Mouse (Mus musculus): ENCODE measurements around the gene Nuak1.

The Nuak1 gene

DNA sequence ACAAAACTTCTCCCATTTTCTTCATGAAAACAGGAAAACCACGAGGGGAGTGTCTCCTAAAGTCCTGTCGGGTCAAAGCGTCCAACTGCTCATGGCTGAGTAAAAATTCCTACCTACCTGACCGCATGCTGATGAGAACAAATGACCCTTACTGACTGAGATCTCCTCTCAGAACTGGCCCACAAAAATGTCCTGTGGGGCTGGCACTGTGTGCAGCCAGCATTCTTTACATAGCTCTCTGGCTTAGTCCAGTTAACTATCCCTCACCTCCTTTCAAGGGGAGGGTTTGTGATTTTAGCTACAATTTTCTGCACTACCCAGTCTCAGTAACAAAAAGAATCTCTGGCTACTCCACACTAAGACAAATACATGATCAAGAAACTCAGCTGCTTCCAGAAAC, 100.9 kb downstream of the Nuak1 start:
- WGBS: 68% methylated on average over 4 of the region's 4 CpGs

DNA sequence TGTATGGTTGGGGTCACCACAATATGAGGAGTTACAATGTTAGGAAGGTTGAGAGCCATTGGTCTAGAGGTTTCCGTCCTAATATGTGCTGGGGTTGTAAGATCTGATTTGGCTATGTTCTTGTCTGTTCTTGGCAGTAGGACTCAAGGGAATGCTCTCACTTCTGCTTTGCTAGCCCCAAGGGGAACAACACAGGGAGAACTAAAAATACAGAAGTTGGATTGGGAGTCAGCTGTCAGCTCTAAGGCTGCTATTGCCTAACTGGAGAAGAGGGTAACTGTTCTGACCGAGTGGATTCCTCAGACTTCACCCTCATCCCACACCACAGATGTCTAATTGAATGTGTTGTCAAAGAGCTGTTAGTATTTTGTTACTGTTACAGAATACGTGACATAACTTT, 101.6 kb downstream of the Nuak1 start:
- 52% methylated on average over 3 of the region's 3 CpGs for WGBS

GRCm38 (mm10) chr10:84335441-84335840, 105.0 kb downstream of the Nuak1 start:
- 42% methylated on average over 4 of the region's 4 CpGs for WGBS

- 81% methylated on average over 7 of the region's 7 CpGs for WGBS
These were observed 110.6 kb downstream of the Nuak1 start for GRCm38 (mm10) chr10:84329822-84330221.

GRCm38 (mm10) chr10:84329336-84329735, 111.1 kb downstream of the Nuak1 start:
- WGBS: 93% methylated on average over 5 of the region's 5 CpGs

DNA sequence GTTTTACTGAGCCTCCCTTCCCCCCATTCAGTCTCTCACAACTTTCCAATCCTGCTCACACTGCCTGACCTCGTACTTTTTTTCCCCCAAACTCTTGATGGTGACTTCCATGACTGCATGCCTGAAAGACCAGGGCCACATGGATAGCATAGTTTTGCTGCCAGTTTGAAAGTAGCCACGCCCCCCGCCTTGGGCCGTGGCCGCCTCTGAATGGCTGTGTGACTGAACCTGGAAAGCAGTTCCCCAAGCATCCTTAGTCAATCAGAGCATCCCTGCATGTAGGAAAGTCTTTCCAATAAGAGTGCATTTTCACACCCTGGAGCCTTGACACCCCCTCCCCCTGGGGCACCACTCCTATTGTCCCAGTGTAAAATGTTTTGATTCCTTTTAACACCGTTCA, 116.4 kb downstream of the Nuak1 start:
- WGBS: 67% methylated on average over 6 of the region's 6 CpGs
